Mouse (Mus musculus): ENCODE measurements around the gene Pde3a. TPM values are rescaled to one million over a fixed set of nuclear protein-coding genes. Genes with fewer than 3 reads are reported as not detected.

Pde3a gene
- total and polyA plus RNA-seq, 3 experiments = 18.0 to 72.3 (median 64.6) TPM

GRCm38 (mm10) chr6:141474696-141475095 lies 225.6 kb downstream of the Pde3a start:
- WGBS = 28% methylated on average over 3 of the region's 3 CpGs

GRCm38 (mm10) chr6:141485302-141486021 lies 236.4 kb downstream of the Pde3a start:
- DNase-seq = peak; percentile 30 to 37

More at GRCm38 (mm10) chr6:141474696-141475095, 225.6 kb downstream of the Pde3a start:
- DNase-seq = no peak
- no peak overlapping the region for H3K27ac ChIP-seq
- intact Hi-C loops (cut with DNase I) = no loop called here
- TF ChIP-seq POLR2A (IDR thresholded peaks at IDR 0.05; ENCODE audit: insufficient read depth, low read depth, low read length) (no peak), EP300 (IDR thresholded peaks at IDR 0.05; ENCODE audit: insufficient read depth, low read depth, low read length) (no peak), CTCF (IDR thresholded peaks at IDR 0.05) (no peak)
- no peaks in the 10 kb centered on the region; the same call in 1 of the 2 replicates for H3K36me3 ChIP-seq (ENCODE audit: control insufficient read depth, insufficient read depth, low read length)
- no peaks in the 10 kb centered on the region for H3K4me1 ChIP-seq (ENCODE audit: control insufficient read depth, insufficient read depth, low read length)
- no peaks in the 10 kb centered on the region for H3K79me2 ChIP-seq (replicated peaks; ENCODE audit: control insufficient read depth, insufficient read depth, low read length)
- no peak overlapping the region for H3K4me3 ChIP-seq
- H3K27me3 ChIP-seq (ENCODE audit: control insufficient read depth, insufficient read depth, low read length) = no peaks in the 10 kb centered on the region
- no peak overlapping the region for H3K9ac ChIP-seq (ENCODE audit: low read depth, low read length)

GRCm38 (mm10) chr6:141487266-141487665 lies 238.2 kb downstream of the Pde3a start:
- 48% methylated on average over 7 of the region's 7 CpGs for WGBS
- H3K79me2 ChIP-seq (replicated peaks; ENCODE audit: control insufficient read depth, insufficient read depth, low read length) = no peaks in the 10 kb centered on the region

More at GRCm38 (mm10) chr6:141485302-141486021, 236.4 kb downstream of the Pde3a start:
- H3K4me3 ChIP-seq = no peak overlapping the region
- TF ChIP-seq CTCF (IDR thresholded peaks at IDR 0.05) (no peak), EP300 (IDR thresholded peaks at IDR 0.05; ENCODE audit: insufficient read depth, low read depth, low read length) (no peak), POLR2A (IDR thresholded peaks at IDR 0.05; ENCODE audit: insufficient read depth, low read depth, low read length) (no peak)
- 30% methylated on average over 10 of the region's 10 CpGs for WGBS
- no peaks in the 10 kb centered on the region for H3K79me2 ChIP-seq (replicated peaks; ENCODE audit: control insufficient read depth, insufficient read depth, low read length)
- no peaks in the 10 kb centered on the region for H3K27me3 ChIP-seq (ENCODE audit: control insufficient read depth, insufficient read depth, low read length)
- intact Hi-C loops (cut with DNase I) = loop anchor here (5.0 kb wide), 1 partner anchor 92 kb away; no protein-coding TSS in a partner anchor
- peaks cover 1% of the 10 kb centered on the region; the same call in 1 of the 2 replicates for H3K4me1 ChIP-seq (ENCODE audit: control insufficient read depth, insufficient read depth, low read length)
- H3K36me3 ChIP-seq (ENCODE audit: control insufficient read depth, insufficient read depth, low read length) = no peaks in the 10 kb centered on the region; the same call in 1 of the 2 replicates
- peak overlapping the region; percentile 4; the same call in 1 of the 2 replicates for H3K27ac ChIP-seq
- H3K9ac ChIP-seq (ENCODE audit: low read depth, low read length) = no peak overlapping the region

GRCm38 (mm10) chr6:141488619-141489018 lies 239.6 kb downstream of the Pde3a start:
- Histone ChIP-seq H3K4me3 (no peak overlapping the region), H3K4me1 (ENCODE audit: control insufficient read depth, insufficient read depth, low read length) (peaks cover 1% of the 10 kb centered on the region; the same call in 1 of the 2 replicates), H3K9ac (ENCODE audit: low read depth, low read length) (no peak overlapping the region), H3K27me3 (ENCODE audit: control insufficient read depth, insufficient read depth, low read length) (no peaks in the 10 kb centered on the region), H3K36me3 (ENCODE audit: control insufficient read depth, insufficient read depth, low read length) (no peaks in the 10 kb centered on the region), H3K79me2 (replicated peaks; ENCODE audit: control insufficient read depth, insufficient read depth, low read length) (no peaks in the 10 kb centered on the region), H3K27ac (no peak overlapping the region)
- 21% methylated on average over 11 of the region's 11 CpGs for WGBS
- TF ChIP-seq POLR2A (IDR thresholded peaks at IDR 0.05; ENCODE audit: insufficient read depth, low read depth, low read length) (no peak), CTCF (IDR thresholded peaks at IDR 0.05) (peak; percentile 85), EP300 (IDR thresholded peaks at IDR 0.05; ENCODE audit: insufficient read depth, low read depth, low read length) (no peak)
- DNase-seq = peak; percentile 10 to 53
- intact Hi-C loops (cut with DNase I) = loop anchor here (5.0 kb wide), 1 partner anchor 89 kb away; no protein-coding TSS in a partner anchor

More at GRCm38 (mm10) chr6:141487266-141487665, 238.2 kb downstream of the Pde3a start:
- H3K36me3 ChIP-seq (ENCODE audit: control insufficient read depth, insufficient read depth, low read length) = no peaks in the 10 kb centered on the region
- no peak overlapping the region for H3K4me3 ChIP-seq
- H3K27ac ChIP-seq = no peak overlapping the region
- DNase-seq = no peak
- H3K9ac ChIP-seq (ENCODE audit: low read depth, low read length) = no peak overlapping the region
- H3K27me3 ChIP-seq (ENCODE audit: control insufficient read depth, insufficient read depth, low read length) = no peaks in the 10 kb centered on the region
- H3K4me1 ChIP-seq (ENCODE audit: control insufficient read depth, insufficient read depth, low read length) = peaks cover 1% of the 10 kb centered on the region; the same call in 1 of the 2 replicates
- peak; percentile 66 for TF ChIP-seq CTCF (IDR thresholded peaks at IDR 0.05)
- no peak for TF ChIP-seq POLR2A (IDR thresholded peaks at IDR 0.05; ENCODE audit: insufficient read depth, low read depth, low read length)
- intact Hi-C loops (cut with DNase I) = loop anchor here (5.0 kb wide), 1 partner anchor 90 kb away; no protein-coding TSS in a partner anchor

- intact Hi-C loops (cut with DNase I) = no loop called here
- no peaks in the 10 kb centered on the region for H3K4me1 ChIP-seq (ENCODE audit: control insufficient read depth, insufficient read depth, low read length)
- no peak for DNase-seq
- no peak overlapping the region for H3K27ac ChIP-seq
- no peak for TF ChIP-seq POLR2A (IDR thresholded peaks at IDR 0.05; ENCODE audit: insufficient read depth, low read depth, low read length)
- TF ChIP-seq EP300 (IDR thresholded peaks at IDR 0.05; ENCODE audit: insufficient read depth, low read depth, low read length) = no peak
- TF ChIP-seq CTCF (IDR thresholded peaks at IDR 0.05) = no peak
- no peak overlapping the region for H3K9ac ChIP-seq (ENCODE audit: low read depth, low read length)
- H3K79me2 ChIP-seq (replicated peaks; ENCODE audit: control insufficient read depth, insufficient read depth, low read length) = no peaks in the 10 kb centered on the region
- WGBS = 91% methylated on average over 4 of the region's 4 CpGs
- no peaks in the 10 kb centered on the region for H3K27me3 ChIP-seq (ENCODE audit: control insufficient read depth, insufficient read depth, low read length)
- H3K4me3 ChIP-seq = no peak overlapping the region
- H3K36me3 ChIP-seq (ENCODE audit: control insufficient read depth, insufficient read depth, low read length) = no peaks in the 10 kb centered on the region
Measured at GRCm38 (mm10) chr6:141494909-141495308, 245.8 kb downstream of the Pde3a start.
